Mouse (Mus musculus) cerebellum, adult 18-20 months (tissue): ENCODE data around the gene Sobp.

ENCODE experiments used
- DNase-seq, 2 experiments: peaks; one replicate each; pipeline ENCODE4 v3.0.0; 2021

The Sobp gene

DNA sequence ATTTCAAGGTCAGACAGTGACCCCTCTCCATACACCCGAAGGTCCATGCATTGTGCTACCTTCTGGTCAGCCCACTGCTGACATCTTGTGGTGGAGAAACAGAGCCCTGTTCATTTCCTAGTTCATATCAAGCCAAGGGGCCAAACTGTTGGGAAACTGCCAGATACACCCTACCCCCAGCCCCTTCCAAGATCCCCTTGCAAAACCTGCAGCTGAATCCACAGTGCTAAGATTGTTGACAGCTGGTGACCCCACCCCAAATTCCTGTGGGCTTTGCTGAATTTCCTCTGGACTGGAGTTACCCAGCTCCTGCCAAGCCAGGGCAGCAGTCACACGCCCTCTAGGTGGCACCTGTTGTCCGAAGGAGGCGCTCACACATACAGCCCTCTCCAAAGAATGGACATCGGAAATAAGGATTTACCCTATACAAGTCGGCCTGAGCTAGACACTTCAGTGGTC, 186.7 kb downstream of the Sobp start:
- no peak for DNase-seq

DNA sequence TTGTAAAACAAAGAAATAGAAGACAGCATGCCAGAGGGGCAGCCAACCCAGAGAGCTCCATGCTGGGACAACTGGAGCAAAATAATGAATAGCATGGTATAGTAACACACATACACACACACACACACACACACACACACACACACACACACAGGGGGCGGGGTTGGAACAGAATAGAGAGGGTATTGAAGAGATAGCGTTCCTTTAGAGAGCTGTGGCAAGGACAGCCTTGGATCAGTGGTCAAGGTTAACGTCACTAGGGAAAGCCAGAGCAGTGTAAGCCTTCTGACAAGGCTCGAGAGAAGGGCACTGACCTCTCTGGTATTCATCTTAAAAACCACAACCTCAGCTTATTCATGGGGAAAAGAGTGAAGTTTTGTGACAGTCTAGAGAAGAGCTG, 189.4 kb downstream of the Sobp start:
- DNase-seq = no peak

DNA sequence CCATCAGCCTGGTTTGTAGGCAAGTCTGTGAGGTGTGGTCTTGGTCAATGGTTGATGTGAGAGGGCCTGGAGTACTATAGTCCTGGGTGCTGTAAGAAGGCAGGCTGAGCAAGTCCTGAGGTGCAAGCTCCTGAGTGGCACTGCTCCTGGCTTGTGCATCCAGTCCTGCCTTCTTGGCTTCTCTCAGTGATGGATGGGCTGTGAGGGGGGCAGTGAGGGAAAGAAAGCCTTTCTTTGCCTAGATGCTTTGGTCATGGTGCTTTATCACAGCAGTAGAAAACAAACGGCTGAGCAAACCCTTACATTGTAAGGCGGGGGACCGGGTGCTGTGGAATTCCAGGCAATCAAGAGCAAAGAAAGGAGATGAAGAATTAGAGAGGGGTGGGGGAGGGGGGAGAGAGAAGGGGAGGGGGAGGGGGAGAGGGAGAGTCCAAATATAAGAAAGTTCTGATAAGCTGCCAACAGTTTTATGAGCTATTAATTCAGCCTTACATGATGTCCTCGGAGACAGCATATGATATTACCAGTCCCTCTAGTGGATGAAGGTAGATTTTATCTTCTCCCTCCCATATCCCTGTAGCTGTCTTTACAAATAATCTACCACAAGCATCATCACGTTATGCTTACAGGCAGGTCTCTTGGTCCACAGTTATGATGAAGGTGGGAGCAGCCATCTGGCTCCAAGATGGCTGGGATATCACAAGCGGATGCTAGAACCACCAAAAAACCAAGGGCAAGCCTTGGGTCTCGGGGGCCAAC, 193.2 kb downstream of the Sobp start:
- no peak for DNase-seq

GRCm38 (mm10) chr10:42978346-42978745, 196.0 kb downstream of the Sobp start:
- DNase-seq = no peak

DNA sequence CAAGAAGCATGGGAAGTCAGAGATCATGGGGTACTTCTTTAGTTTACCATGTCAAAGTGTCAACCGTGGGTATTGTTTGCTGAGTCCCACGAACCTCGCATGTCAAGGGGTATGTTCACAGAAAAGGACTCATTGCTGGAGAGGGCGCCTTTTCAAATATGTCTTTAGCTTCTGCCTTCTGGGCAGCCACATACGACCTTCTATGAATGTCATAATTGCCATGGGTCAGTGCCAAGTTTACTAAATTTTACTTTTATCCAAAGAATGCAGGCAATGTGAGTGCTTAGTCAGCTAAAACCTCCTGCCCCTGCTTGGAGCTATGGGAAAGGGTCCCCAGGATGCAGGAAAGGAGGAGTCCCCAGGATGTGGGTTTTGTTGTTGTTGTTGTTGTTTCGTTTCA, 197.8 kb downstream of the Sobp start:
- DNase-seq = no peak

GRCm38 (mm10) chr10:42973537-42973936, 200.8 kb downstream of the Sobp start:
- DNase-seq = no peak

DNA sequence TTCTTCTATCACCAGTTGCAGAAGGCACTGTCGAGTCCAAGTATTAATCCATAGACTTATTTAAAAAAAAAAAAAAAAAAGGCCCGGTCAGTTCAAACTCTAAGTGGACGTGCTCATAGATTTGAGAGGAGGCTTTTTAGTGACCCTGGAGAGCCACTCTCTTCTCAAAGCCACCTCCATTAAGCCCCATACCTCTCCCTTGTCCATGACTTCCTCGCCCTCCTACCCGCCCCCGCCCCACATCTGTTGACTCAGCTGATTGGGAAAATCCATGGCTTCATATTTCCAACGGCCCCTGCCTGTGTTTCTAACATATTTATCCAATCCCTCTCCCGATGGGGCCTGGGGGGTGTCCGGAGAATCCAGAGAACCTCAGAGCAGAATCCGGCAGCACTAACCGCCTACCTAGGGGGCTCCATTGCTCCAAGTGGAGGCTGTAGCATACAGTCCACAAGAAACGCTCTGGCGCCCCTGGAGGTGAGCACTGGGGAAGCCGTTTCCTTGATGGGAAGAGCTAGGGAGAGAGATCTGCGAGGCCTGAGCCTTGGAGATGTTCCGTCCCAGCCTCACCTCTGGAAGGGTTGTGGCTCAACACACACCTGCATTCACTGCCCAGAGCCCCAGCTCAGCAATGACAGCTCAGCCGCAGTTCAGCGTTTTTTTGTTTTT, 201.7 kb downstream of the Sobp start:
- peak; percentile 46 to 67 for DNase-seq

DNA sequence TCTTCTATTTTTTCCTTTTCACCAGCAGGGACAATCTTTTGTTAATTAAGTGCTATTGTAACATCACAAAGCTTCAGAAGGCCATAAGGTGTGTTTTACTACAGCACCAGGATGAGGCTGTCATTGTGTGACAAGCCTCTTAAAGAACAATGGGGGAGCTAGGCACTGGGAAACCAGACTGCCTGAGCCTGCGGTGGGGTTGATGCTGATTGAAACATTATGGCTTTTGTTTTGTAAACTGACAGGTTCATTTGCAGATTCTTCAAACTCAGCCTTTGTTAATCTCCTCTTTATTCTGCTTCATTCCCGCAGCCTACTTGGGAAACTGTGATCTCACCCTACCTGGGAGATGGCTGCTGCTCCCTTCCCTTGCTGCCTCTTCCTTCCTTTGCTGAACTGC, 206.0 kb downstream of the Sobp start:
- DNase-seq = no peak

DNA sequence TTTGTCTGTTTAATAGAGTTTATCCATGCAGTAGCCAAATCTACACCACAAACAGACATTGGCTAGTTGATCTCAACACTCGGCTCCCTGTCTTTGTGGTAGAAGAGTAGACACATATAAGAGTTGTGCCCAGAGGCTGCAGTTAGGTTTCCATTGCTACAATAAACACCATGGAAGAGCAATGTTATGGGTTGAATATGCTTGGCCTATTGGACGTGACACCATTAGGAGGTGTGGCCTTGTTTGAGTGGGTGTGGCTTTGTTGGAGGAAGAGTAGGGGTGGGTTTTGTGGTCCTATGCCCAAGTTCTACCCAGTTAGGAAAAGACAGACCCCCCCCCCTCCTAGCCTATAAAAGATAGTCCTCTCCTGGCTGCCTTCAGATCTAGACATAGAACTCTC, 211.3 kb downstream of the Sobp start:
- no peak for DNase-seq

DNA sequence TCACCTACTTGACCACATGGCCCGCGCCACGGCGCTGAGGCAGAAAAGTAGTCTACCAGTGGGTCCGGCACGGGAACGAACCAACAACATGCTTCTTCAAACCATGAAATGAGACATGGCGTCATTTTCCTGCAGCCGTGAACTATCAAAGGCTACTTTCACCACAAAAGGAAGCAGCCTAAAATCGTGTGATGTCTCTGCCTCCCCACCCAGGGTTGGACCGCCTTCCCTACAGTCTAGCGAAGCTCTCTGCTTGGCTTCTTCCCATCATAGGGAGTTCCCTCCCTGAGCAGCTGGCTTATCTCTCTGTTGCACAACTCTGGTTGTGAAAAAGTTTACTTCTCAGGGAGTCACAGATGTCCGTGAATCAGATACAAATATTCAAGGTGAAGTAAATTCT, 211.7 kb downstream of the Sobp start:
- no peak for DNase-seq

- no peak for DNase-seq
These were observed 212.1 kb downstream of the Sobp start for GRCm38 (mm10) chr10:42962181-42962601.

DNA sequence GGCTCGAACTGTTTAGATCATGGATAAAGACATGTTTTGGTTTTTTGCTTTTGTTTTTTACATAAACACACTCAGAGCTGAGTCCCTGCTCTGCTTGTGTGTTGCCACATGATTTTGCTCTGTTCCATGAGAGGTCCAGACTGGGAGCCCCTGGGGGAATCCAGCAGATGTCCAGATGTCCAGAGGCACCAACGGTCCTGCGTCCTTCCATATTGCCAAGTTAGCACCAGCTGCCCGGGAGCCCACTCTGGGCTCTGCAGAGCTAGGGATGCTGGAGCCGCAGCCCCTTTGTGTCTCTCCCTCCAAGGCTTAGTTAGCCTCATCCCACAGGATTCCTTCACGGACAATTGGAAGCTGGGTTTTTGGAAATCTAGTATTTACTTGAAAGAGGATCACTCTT, 212.6 kb downstream of the Sobp start:
- no peak for DNase-seq

DNA sequence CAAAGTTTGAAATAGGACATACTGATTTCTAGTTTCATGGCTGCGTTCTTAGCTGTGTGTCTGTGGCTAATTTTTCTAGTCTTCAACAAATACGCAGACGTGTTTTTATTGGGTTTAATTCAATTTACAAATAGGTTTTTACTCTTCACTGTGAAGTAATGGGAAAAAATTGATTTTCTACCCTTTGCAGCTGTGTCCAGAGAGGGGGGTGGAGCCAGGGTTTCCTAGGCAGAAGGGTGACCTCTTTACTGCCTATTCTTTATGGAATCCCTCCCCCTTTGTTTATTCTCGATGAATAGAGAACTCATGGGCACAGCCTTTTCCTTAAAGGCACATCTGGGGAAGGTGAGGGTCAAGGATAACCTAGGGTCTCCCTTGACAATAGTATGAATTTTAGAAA, 215.6 kb downstream of the Sobp start:
- DNase-seq = no peak

- DNase-seq = peak; percentile 75
These were observed 216.3 kb downstream of the Sobp start for GRCm38 (mm10) chr10:42957881-42958651.

GRCm38 (mm10) chr10:42955205-42955604, 219.1 kb downstream of the Sobp start:
- DNase-seq = no peak

DNA sequence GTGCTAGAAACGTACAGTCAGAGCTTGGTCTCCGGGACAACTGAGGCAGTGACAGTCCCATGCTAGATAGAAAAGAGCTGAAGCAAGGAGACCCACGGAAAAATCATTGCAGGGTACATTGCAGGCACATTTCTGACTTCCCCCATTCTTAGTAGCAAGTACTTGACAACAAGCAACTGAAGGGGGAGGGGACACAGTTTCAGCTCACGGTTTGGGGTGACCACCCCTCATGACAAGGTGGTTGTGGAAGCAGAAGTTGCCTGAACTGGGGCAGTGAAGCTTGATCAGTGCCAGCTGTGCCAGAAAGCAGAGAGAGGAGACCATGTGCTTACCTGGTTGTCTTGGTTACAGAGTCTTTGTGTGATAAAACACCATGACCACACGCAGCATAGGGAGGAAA, 220.7 kb downstream of the Sobp start:
- no peak for DNase-seq
